Mouse (Mus musculus) liver, embryonic 14.5 days (tissue): ENCODE measurements around the gene Pkd1. TPM values are rescaled to one million over a fixed set of nuclear protein-coding genes. Genes with fewer than 3 reads are reported as not detected.

Source experiments
- ATAC-seq: fragments of 200-750 bp; cut with Nextera tagmentation; 2 replicates; pipeline ENCODE4 v1.8.0; 2017; ENCODE audit warnings: moderate number of reproducible peaks, mild to moderate bottlenecking, moderate library complexity; ENCODE audit not compliant: insufficient read depth
- DNase-seq, 3 experiments: peaks; one replicate each; pipeline ENCODE4 v3.0.0-alpha.2; 2012 to 2013; ENCODE audit warnings: low read depth in 3 of 3, low spot score in 3 of 3
- H3K27ac ChIP-seq: fragments of 300-500 bp; sonication (generic); 2 replicates; pipeline ENCODE4 v1.5.1; 2014; ENCODE audit warnings: moderate library complexity, mild to moderate bottlenecking, control low read depth, inconsistent platforms
- H3K27me3 ChIP-seq: fragments of 300-500 bp; sonication (generic); 2 replicates; pipeline ENCODE4 v1.6.1; 2014; ENCODE audit warnings: mild to moderate bottlenecking, low read length, moderate library complexity; ENCODE audit not compliant: control insufficient read depth, insufficient read depth
- H3K36me3 ChIP-seq: fragments of 300-500 bp; sonication (generic); replicated peaks from 2 replicates; pipeline ENCODE4 v1.6.1; 2014; ENCODE audit warnings: low read depth; ENCODE audit not compliant: control insufficient read depth, insufficient read depth
- H3K4me1 ChIP-seq, 2 experiments: fragments of 200-500 bp in 1 of 2; fragments of 300-500 bp in 1 of 2; sonication (generic) in 1 of 2; replicated peaks; 2 replicates each; pipeline ENCODE4 v1.6.1; 2012 to 2014; ENCODE audit warnings: antibody characterized with exemption in 1 of 2, inconsistent platforms in 1 of 2, low read length in 1 of 2; ENCODE audit not compliant: control insufficient read depth in 2 of 2, insufficient read depth in 2 of 2
- H3K4me2 ChIP-seq: fragments of 300-500 bp; sonication (generic); 2 replicates; pipeline ENCODE4 v1.6.1; 2014; ENCODE audit warnings: low read depth, mild to moderate bottlenecking, control low read depth, moderate library complexity
- H3K4me3 ChIP-seq, 2 experiments: fragments of 200-500 bp in 1 of 2; fragments of 300-500 bp in 1 of 2; sonication (generic) in 1 of 2; 2 replicates each; pipeline ENCODE4 v1.5.1; 2012 to 2014; ENCODE audit warnings: low read depth in 2 of 2, low read length in 2 of 2, mild to moderate bottlenecking in 2 of 2, control low read depth in 1 of 2, inconsistent platforms in 1 of 2, moderate library complexity in 1 of 2; ENCODE audit not compliant: insufficient read depth in 1 of 2
- H3K9ac ChIP-seq: fragments of 300-500 bp; sonication (generic); replicated peaks from 2 replicates; pipeline ENCODE4 v1.6.1; 2014; ENCODE audit warnings: mild to moderate bottlenecking, control low read depth, moderate library complexity
- H3K9me3 ChIP-seq: fragments of 300-500 bp; sonication (generic); 2 replicates; pipeline ENCODE4 v1.6.1; 2016; ENCODE audit warnings: low read length, mixed read lengths; ENCODE audit not compliant: control insufficient read depth
- CTCF ChIP-seq: IDR thresholded peaks from 2 replicates; pipeline ENCODE4 v1.5.1; 2016; ENCODE audit warnings: antibody characterized with exemption, low read depth, control low read depth
- EP300 ChIP-seq: IDR thresholded peaks from 2 replicates; pipeline ENCODE4 v1.6.1; 2016; ENCODE audit warnings: antibody characterized with exemption, low read depth
- WGBS: fragments of 180-500 bp; shearing (Covaris S2); extraction: QIAGEN DNeasy Blood & Tissue Kit; methylation state at CpG from one replicate; pipeline ENCODE4 v1.1.7; 2014; ENCODE audit not compliant: insufficient replicate concordance; 5-methylcytosine and 5-hydroxymethylcytosine counted together
- polyA plus RNA-seq, 2 experiments: library from polyadenylated mRNA; depleted of rRNA in 1 of 2; stranded (reverse) in 1 of 2; unstranded in 1 of 2; fragments of >200 nt; fragmentation: Nextera tagmentation in 1 of 2; extraction: Ambion mirVana in 1 of 2; gene quantifications; 2 replicates each; pipeline versions ENCODE4 v1.2.1 to v1.2.3; 2012 to 2014

Pkd1 gene
- polyA plus RNA-seq, 2 experiments, result 1.8 to 3.4 TPM

- H3K9me3 ChIP-seq, result no peaks in the 10 kb centered on the region
- H3K36me3 ChIP-seq, result no peaks in the 10 kb centered on the region
- H3K9ac ChIP-seq, result no peak overlapping the region
- 64% methylated on average over 3 of the region's 3 CpGs for WGBS
- no peak for DNase-seq
- no peak for ATAC-seq
- TF ChIP-seq EP300, result no peak
- TF ChIP-seq CTCF, result no peak
- H3K4me3 ChIP-seq, result no peak overlapping the region
- no peak overlapping the region for H3K27ac ChIP-seq
- H3K27me3 ChIP-seq, result no peaks in the 10 kb centered on the region
- H3K4me2 ChIP-seq, result no peak overlapping the region
- peaks cover 12 to 14% of the 10 kb centered on the region in 2 experiments for H3K4me1 ChIP-seq
Observed at GRCm38 (mm10) chr17:24546234-24546633, 3.4 kb upstream of the Pkd1 start.

GRCm38 (mm10) chr17:24548435-24548834 is 1.2 kb upstream of the Pkd1 start:
- no peak for ATAC-seq
- no peak for TF ChIP-seq CTCF
- TF ChIP-seq EP300, result no peak
- WGBS, result 12% methylated on average over 9 of the region's 9 CpGs
- Histone ChIP-seq H3K4me2 (peak overlapping the region; percentile 91), H3K4me3 (peak overlapping the region in 1 of 2 experiments; percentile 67; a peak in 2 of 4 replicates), H3K27me3 (no peaks in the 10 kb centered on the region), H3K36me3 (no peaks in the 10 kb centered on the region), H3K4me1 (peaks cover 12 to 17% of the 10 kb centered on the region in 2 experiments), H3K27ac (peak overlapping the region; percentile 84), H3K9me3 (no peaks in the 10 kb centered on the region), H3K9ac (peak overlapping the region; percentile 73)
- no peak for DNase-seq

DNA sequence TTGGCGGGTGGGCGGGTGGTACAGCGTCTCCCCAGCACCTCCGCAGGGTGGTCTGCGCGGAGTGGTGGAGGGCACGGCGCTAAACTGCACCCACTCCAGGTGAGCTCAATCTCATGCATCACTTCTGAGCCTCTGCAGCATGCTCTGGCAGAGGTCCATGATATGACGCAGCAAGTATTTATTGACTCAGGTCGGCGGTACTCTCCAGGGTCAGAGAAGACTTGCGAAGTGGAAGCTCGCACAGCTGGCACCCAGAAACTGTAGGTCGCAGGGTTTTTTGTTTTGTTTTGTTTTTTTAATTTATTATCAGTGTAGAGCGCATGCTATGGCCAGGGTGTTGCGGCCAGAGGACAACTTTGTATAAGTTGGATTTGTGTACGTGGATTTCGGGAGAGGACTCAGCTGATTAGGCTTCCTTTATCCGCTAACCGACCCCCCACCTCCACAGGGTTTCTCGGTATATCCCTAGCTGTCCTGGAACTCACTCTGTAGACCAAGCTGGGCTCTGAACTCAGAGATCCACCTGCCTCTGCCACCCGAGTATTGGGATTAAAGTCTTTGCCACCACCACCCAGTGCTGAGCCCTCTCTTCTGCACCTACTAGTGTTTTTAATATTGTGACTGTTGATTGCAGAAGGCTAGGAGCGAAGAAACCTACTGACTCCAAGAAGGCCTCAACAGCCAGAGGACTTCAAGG is 565 bp upstream of the Pkd1 start:
- ATAC-seq (peak; percentile 39), DNase-seq (peak in 2 of 3 experiments; percentile 60 to 67)
- 1% methylated on average over 23 of the region's 23 CpGs for WGBS
- Histone ChIP-seq H3K4me1 (peaks cover 12 to 17% of the 10 kb centered on the region in 2 experiments), H3K4me2 (peak overlapping the region; percentile 91), H3K36me3 (no peaks in the 10 kb centered on the region), H3K4me3 (peak overlapping the region; percentile 67 to 80), H3K9ac (peak overlapping the region; percentile 73), H3K27ac (peak overlapping the region; percentile 84), H3K9me3 (no peaks in the 10 kb centered on the region), H3K27me3 (no peaks in the 10 kb centered on the region)
- TF ChIP-seq EP300, result no peak
- no peak for TF ChIP-seq CTCF

- peak overlapping the region; percentile 55 to 67 for H3K4me3 ChIP-seq
- H3K27ac ChIP-seq, result peak overlapping the region; percentile 63
- peak; percentile 64 for ATAC-seq
- H3K4me1 ChIP-seq, result peaks cover 12 to 17% of the 10 kb centered on the region in 2 experiments
- TF ChIP-seq CTCF, result no peak
- no peak for TF ChIP-seq EP300
- DNase-seq, result peak in 1 of 3 experiments; percentile 60
- H3K36me3 ChIP-seq, result no peaks in the 10 kb centered on the region
- 3% methylated on average over 44 of the region's 44 CpGs for WGBS
- no peaks in the 10 kb centered on the region for H3K27me3 ChIP-seq
- no peaks in the 10 kb centered on the region for H3K9me3 ChIP-seq
- peak overlapping the region; percentile 91 for H3K4me2 ChIP-seq
- peak overlapping the region; percentile 57 for H3K9ac ChIP-seq
Observed at GRCm38 (mm10) chr17:24550416-24551049, 899 bp downstream of the Pkd1 start.

DNA sequence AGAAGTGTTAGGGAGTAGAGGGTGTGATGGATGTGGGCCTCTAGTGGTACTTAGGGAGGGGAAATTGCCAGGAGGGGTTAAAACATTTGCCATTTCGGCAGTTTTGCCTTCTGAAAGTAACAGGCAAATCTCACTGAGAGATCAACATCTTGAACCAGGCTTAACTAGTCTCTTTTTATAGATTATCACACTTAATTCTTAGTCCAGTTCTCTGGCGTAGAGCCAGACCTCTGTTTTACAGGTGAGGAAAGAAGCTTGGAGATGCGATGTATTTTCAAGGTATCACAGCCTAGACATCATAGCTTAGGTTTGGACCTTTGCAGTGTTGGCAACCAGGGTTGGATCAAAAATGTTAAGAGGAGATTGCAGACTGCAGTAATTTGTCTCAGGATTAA is 1.4 kb downstream of the Pkd1 start:
- WGBS, result 57% methylated on average over 3 of the region's 3 CpGs
- H3K9ac ChIP-seq, result peak overlapping the region; percentile 57
- H3K27me3 ChIP-seq, result no peaks in the 10 kb centered on the region
- H3K4me3 ChIP-seq, result peak overlapping the region; percentile 55 to 67; a peak in 3 of 4 replicates
- peaks cover 12 to 17% of the 10 kb centered on the region in 2 experiments for H3K4me1 ChIP-seq
- H3K4me2 ChIP-seq, result peak overlapping the region; percentile 91
- DNase-seq (no peak), ATAC-seq (no peak)
- no peak overlapping the region for H3K27ac ChIP-seq
- TF ChIP-seq EP300, result no peak
- TF ChIP-seq CTCF, result no peak
- H3K36me3 ChIP-seq, result no peaks in the 10 kb centered on the region
- H3K9me3 ChIP-seq, result no peaks in the 10 kb centered on the region
